Mouse (Mus musculus) myocyte (in vitro differentiated cells): ENCODE measurements around the gene Dip2c.

Experiments
- CEBPB ChIP-seq: IDR thresholded peaks from 2 replicates; pipeline ENCODE4 v1.6.1; 2011; ENCODE audit warnings: mild to moderate bottlenecking, moderate library complexity; ENCODE audit not compliant: poor library complexity, insufficient read depth, severe bottlenecking
- E2F4 ChIP-seq: IDR thresholded peaks from one replicate; pipeline ENCODE4 v1.6.1; 2011; ENCODE audit warnings: mild to moderate bottlenecking, control low read depth, moderate library complexity; ENCODE audit not compliant: insufficient read depth
- MAX ChIP-seq: IDR thresholded peaks from one replicate; pipeline ENCODE4 v1.6.1; 2011; ENCODE audit warnings: low read depth, mild to moderate bottlenecking, control low read depth
- MYOD1 ChIP-seq, 3 experiments: IDR thresholded peaks; one replicate each; pipeline ENCODE4 v1.6.1; 2011; ENCODE audit warnings: control low read depth in 2 of 3, low read depth in 2 of 3, mild to moderate bottlenecking in 2 of 3, moderate library complexity in 1 of 3; ENCODE audit not compliant: insufficient read length in 2 of 3, control insufficient read depth in 1 of 3
- MYOG ChIP-seq, 3 experiments: IDR thresholded peaks; one replicate each; pipeline ENCODE4 v1.6.1; 2011; ENCODE audit warnings: control low read depth in 2 of 3, low read depth in 2 of 3, mild to moderate bottlenecking in 2 of 3; ENCODE audit not compliant: insufficient read length in 2 of 3, control insufficient read depth in 1 of 3, insufficient read depth in 1 of 3
- POLR2A ChIP-seq: IDR thresholded peaks from one replicate; pipeline ENCODE4 v1.6.1; 2011; ENCODE audit warnings: low read depth, mild to moderate bottlenecking, control low read depth, moderate library complexity; ENCODE audit not compliant: insufficient read length
- POLR2AphosphoS2 ChIP-seq: IDR thresholded peaks from one replicate; pipeline ENCODE4 v1.6.1; 2011; ENCODE audit warnings: low read depth, control low read depth; ENCODE audit not compliant: insufficient read length
- REST ChIP-seq: IDR thresholded peaks from one replicate; pipeline ENCODE4 v1.6.1; 2011; ENCODE audit warnings: mild to moderate bottlenecking, control low read depth, moderate library complexity; ENCODE audit not compliant: insufficient read depth, insufficient read length
- SRF ChIP-seq: IDR thresholded peaks from one replicate; pipeline ENCODE4 v1.6.1; 2011; ENCODE audit warnings: low read depth; ENCODE audit not compliant: control insufficient read depth, insufficient read length
- TCF12 ChIP-seq: IDR thresholded peaks from one replicate; pipeline ENCODE4 v1.6.1; 2011; ENCODE audit warnings: mild to moderate bottlenecking, control low read depth; ENCODE audit not compliant: poor library complexity, insufficient read depth, severe bottlenecking
- TCF3 ChIP-seq: IDR thresholded peaks from one replicate; pipeline ENCODE4 v1.6.1; 2011; ENCODE audit warnings: low read depth, control low read depth; ENCODE audit not compliant: insufficient read length
- USF1 ChIP-seq: IDR thresholded peaks from one replicate; pipeline ENCODE4 v1.6.1; 2011; ENCODE audit warnings: low read depth, mild to moderate bottlenecking, control low read depth, moderate library complexity

GRCm38 (mm10) chr13:9686765-9687164, 410.4 kb downstream of the Dip2c start:
- TF ChIP-seq POLR2A, result no peak
- TF ChIP-seq POLR2AphosphoS2, result no peak
- TF ChIP-seq E2F4, result no peak
- no peak for TF ChIP-seq TCF12
- TF ChIP-seq MAX, result no peak
- no peak for TF ChIP-seq USF1
- no peak for TF ChIP-seq CEBPB
- no peak for TF ChIP-seq MYOD1 (IDR thresholded peaks at IDR 0.05; ENCODE audit: control insufficient read depth in 1 of 3, insufficient read length in 2 of 3, low read depth in 2 of 3)
- no peak for TF ChIP-seq MYOG (IDR thresholded peaks at IDR 0.05; ENCODE audit: control insufficient read depth in 1 of 3, insufficient read depth in 1 of 3, insufficient read length in 2 of 3, low read depth in 2 of 3)
- TF ChIP-seq SRF, result no peak
- TF ChIP-seq REST, result no peak
- no peak for TF ChIP-seq TCF3
